Mouse (Mus musculus) neural tube, embryonic 14.5 days (tissue): ENCODE data around the gene Snx21. TPM values are rescaled to one million over a fixed set of nuclear protein-coding genes. Genes with fewer than 3 reads are reported as not detected.

Source experiments
- ATAC-seq: fragments of 200-750 bp; cut with Nextera tagmentation; 2 replicates; pipeline ENCODE4 v1.8.0; 2017; ENCODE audit warnings: low read depth, mild to moderate bottlenecking, moderate TSS enrichment, moderate library complexity
- H3K27ac ChIP-seq: fragments of 300-500 bp; sonication (generic); 2 replicates; pipeline ENCODE4 v1.5.1; 2014; ENCODE audit warnings: low read depth, mild to moderate bottlenecking, control low read depth, low read length, moderate library complexity, mixed read lengths
- H3K27me3 ChIP-seq: fragments of 300-500 bp; sonication (generic); 2 replicates; pipeline ENCODE4 v1.6.1; 2014; ENCODE audit warnings: low read length; ENCODE audit not compliant: control insufficient read depth, insufficient read depth
- H3K36me3 ChIP-seq: fragments of 300-500 bp; sonication (generic); 2 replicates; pipeline ENCODE4 v1.6.1; 2014; ENCODE audit warnings: low read length, mixed read lengths; ENCODE audit not compliant: control insufficient read depth, insufficient read depth
- H3K4me1 ChIP-seq: fragments of 300-500 bp; sonication (generic); 2 replicates; pipeline ENCODE4 v1.6.1; 2014; ENCODE audit warnings: low read length; ENCODE audit not compliant: control insufficient read depth, insufficient read depth
- H3K4me2 ChIP-seq: fragments of 300-500 bp; sonication (generic); 2 replicates; pipeline ENCODE4 v1.6.1; 2014; ENCODE audit warnings: mild to moderate bottlenecking, low read depth, low read length, control low read depth
- H3K4me3 ChIP-seq: fragments of 300-500 bp; sonication (generic); 2 replicates; pipeline ENCODE4 v1.5.1; 2014; ENCODE audit warnings: low read depth, low read length, control low read depth, mixed read lengths
- H3K9ac ChIP-seq: fragments of 300-500 bp; sonication (generic); replicated peaks from 2 replicates; pipeline ENCODE4 v1.6.1; 2014; ENCODE audit warnings: low read depth, mild to moderate bottlenecking, control low read depth, low read length, mixed read lengths
- H3K9me3 ChIP-seq: fragments of 300-500 bp; sonication (generic); 2 replicates; pipeline ENCODE4 v1.6.1; 2016; ENCODE audit warnings: low read length; ENCODE audit not compliant: control insufficient read depth
- WGBS: fragments of 180-500 bp; shearing (Covaris S2); extraction: QIAGEN DNeasy Blood & Tissue Kit; methylation state at CpG from one replicate; pipeline ENCODE4 v1.1.7; 2014; 5-methylcytosine and 5-hydroxymethylcytosine counted together
- polyA plus RNA-seq: library from polyadenylated mRNA; unstranded; fragments of >200 nt; fragmentation: Nextera tagmentation; extraction: Ambion mirVana; gene quantifications from 2 replicates; pipeline ENCODE4 v1.2.1, GENCODE M21; 2014

The Snx21 gene
- polyA plus RNA-seq, 1 experiment from 2014 or later: 41.1 TPM

DNA sequence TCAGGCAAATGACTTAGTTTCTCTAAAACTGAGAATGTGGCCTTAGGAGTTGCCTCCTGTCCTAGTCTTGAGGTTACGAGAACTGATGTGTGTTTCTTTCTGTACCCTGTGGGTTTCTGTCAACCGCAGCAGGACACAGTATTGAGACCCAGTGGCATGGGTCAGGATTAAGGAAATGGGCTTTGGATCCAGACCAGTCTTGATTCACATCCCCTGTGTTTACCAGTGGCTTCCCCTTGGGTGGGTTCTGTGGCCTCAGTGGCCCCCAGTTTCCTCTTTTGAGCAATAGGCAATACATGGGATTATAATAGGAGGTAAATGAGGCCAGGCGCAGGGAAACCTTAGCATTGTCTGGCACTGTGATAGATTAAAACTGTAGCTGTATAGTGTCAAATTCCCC is 1.4 kb downstream of the Snx21 start:
- H3K27me3 ChIP-seq: no peaks in the 10 kb centered on the region
- no peaks in the 10 kb centered on the region for H3K4me1 ChIP-seq
- WGBS: 90% methylated on average over 3 of the region's 3 CpGs
- peak overlapping the region; percentile 86 for H3K4me2 ChIP-seq
- no peaks in the 10 kb centered on the region for H3K9me3 ChIP-seq
- H3K27ac ChIP-seq: no peak overlapping the region
- ATAC-seq: no peak
- H3K9ac ChIP-seq: no peak overlapping the region; the same call in 1 of the 2 replicates
- peaks cover 4% of the 10 kb centered on the region; the same call in 1 of the 2 replicates for H3K36me3 ChIP-seq
- peak overlapping the region; percentile 65; the same call in 1 of the 2 replicates for H3K4me3 ChIP-seq

DNA sequence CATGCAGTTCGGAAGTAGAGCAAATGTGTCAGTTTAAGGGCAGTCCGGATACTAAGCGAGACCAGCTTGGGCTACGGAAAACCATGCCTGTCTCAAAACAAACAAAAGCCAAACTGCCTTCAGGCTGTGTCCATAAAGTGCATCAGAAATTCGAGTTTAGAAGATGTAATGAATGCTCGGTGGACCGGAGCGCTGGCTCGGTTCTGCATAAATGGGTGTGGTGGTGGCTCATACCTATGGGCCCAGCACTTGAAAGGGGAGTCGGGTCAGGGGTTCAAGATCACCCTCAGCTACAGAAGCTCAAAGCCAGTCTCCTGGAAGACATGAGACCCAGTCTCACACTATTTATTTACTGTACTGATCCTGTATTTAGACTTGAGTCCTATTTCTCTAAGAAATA is 2.2 kb downstream of the Snx21 start:
- no peak overlapping the region for H3K9ac ChIP-seq
- H3K27me3 ChIP-seq: no peaks in the 10 kb centered on the region
- ATAC-seq: no peak
- 85% methylated on average over 10 of the region's 10 CpGs for WGBS
- no peak overlapping the region for H3K4me3 ChIP-seq
- no peaks in the 10 kb centered on the region for H3K4me1 ChIP-seq
- H3K4me2 ChIP-seq: no peak overlapping the region
- no peak overlapping the region for H3K27ac ChIP-seq
- H3K9me3 ChIP-seq: no peaks in the 10 kb centered on the region
- H3K36me3 ChIP-seq: peaks cover 11% of the 10 kb centered on the region

GRCm38 (mm10) chr2:164788411-164788810 is 2.8 kb downstream of the Snx21 start:
- no peaks in the 10 kb centered on the region for H3K27me3 ChIP-seq
- no peak overlapping the region for H3K4me3 ChIP-seq
- H3K4me1 ChIP-seq: no peaks in the 10 kb centered on the region
- ATAC-seq: no peak
- H3K9ac ChIP-seq: no peak overlapping the region
- peaks cover 14% of the 10 kb centered on the region for H3K36me3 ChIP-seq
- no peaks in the 10 kb centered on the region for H3K9me3 ChIP-seq
- 81% methylated on average over 4 of the region's 4 CpGs for whole genome bisulfite sequencing
- H3K4me2 ChIP-seq: no peak overlapping the region
- no peak overlapping the region for H3K27ac ChIP-seq

DNA sequence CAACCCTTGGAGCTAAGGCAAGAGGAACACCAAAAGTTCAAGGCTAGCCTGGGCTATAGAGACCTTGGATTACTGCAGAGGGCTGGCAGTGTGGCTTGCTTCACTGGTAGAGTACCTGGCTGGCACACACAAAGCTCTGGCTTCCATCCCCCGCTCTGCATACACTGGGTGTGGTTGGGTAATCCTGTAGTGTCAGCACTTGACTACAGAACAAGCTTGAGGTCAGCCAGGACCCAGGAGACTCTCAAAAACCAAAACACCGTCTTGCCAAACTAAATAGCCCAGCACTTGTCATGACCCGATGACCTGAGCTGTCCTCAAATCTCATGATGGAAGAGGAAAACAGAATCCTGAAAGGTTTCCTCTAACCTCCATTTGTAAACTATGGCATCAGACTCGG is 4.8 kb downstream of the Snx21 start:
- H3K4me3 ChIP-seq: no peak overlapping the region

GRCm38 (mm10) chr2:164791841-164792261 is 6.2 kb downstream of the Snx21 start:
- Histone ChIP-seq H3K4me1 (no peaks in the 10 kb centered on the region), H3K4me2 (no peak overlapping the region), H3K36me3 (peaks cover 32% of the 10 kb centered on the region), H3K4me3 (no peak overlapping the region), H3K9me3 (no peaks in the 10 kb centered on the region), H3K27me3 (no peaks in the 10 kb centered on the region), H3K9ac (no peak overlapping the region), H3K27ac (no peak overlapping the region)
- no peak for ATAC-seq
- 88% methylated on average over 18 of the region's 18 CpGs for WGBS

More for the DNA sequence above, 4.8 kb downstream of the Snx21 start:
- H3K4me2 ChIP-seq: no peak overlapping the region
- no peaks in the 10 kb centered on the region for H3K4me1 ChIP-seq
- H3K36me3 ChIP-seq: peaks cover 26% of the 10 kb centered on the region
- H3K9me3 ChIP-seq: no peaks in the 10 kb centered on the region
- H3K9ac ChIP-seq: no peak overlapping the region
- no peak overlapping the region for H3K27ac ChIP-seq
- 89% methylated on average over 4 of the region's 4 CpGs for WGBS
- no peak for ATAC-seq
- no peaks in the 10 kb centered on the region for H3K27me3 ChIP-seq

DNA sequence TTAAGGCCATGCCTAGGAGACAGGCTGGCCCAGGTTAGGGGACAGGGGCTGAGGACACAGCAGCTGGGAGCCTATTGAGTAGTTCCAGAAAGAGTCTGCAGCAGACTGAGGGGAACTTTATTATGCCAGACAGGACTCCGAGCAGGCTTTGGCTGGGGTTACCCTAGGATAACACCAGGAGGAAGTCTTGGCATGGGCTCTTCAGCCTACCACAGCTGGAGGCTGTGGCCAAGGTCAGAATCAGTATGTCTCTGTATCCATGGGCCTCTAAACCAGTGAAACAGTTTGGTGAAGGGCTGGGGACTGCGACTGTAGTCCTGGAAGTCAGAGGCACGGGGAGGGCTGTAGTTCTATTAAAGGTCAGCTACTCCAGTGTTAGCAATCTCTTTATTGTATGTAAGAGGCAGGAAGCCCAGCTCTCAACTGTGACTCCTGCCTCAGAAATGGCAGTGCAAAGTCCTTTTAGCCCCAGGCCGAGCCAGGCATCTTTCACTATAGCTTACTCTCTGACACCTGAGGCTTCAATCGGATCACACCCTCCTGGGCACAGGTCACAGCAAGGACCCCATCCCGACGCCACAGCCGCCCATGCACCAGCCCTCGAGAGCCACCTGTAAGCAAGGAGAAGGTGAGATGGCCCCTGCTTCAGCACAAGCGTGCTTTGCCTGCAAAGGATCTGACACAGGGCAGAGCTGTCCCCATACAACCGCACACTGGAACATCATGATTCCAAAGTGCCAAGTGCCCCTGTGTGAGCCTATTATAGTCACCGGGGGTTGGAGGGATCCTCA is 7.0 kb downstream of the Snx21 start:
- no peak for ATAC-seq
- Histone ChIP-seq H3K4me1 (no peaks in the 10 kb centered on the region), H3K36me3 (peaks cover 36% of the 10 kb centered on the region), H3K4me2 (no peak overlapping the region), H3K9ac (no peak overlapping the region), H3K4me3 (no peak overlapping the region), H3K27me3 (no peaks in the 10 kb centered on the region), H3K9me3 (no peaks in the 10 kb centered on the region), H3K27ac (no peak overlapping the region)
- WGBS: 94% methylated on average over 12 of the region's 12 CpGs

GRCm38 (mm10) chr2:164793236-164793635 is 7.6 kb downstream of the Snx21 start:
- no peaks in the 10 kb centered on the region for H3K4me1 ChIP-seq
- H3K36me3 ChIP-seq: peaks cover 38% of the 10 kb centered on the region
- no peaks in the 10 kb centered on the region for H3K27me3 ChIP-seq
- no peak overlapping the region for H3K9ac ChIP-seq
- H3K27ac ChIP-seq: no peak overlapping the region
- no peaks in the 10 kb centered on the region for H3K9me3 ChIP-seq
- ATAC-seq: no peak
- H3K4me2 ChIP-seq: no peak overlapping the region
- WGBS: 82% methylated on average over 3 of the region's 3 CpGs
- no peak overlapping the region for H3K4me3 ChIP-seq

DNA sequence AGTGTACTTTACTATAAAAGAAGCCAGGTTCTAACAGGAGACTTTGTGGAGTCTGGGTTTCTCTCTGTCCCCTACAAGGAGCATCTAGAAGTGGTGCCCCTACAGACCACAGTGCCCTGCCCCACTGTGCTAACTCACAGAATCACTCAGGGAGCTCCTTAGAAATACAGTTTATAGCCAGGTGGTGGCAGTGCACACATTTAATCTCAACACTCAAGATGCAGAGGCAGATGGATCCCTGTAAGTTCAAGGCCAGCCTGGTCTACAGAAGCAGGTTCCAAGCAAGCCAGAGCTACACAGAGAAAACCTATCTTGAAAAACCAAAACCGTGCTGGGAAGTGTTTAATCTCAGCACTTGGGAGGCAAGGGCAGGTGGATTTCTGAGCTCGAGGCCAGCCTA is 8.1 kb downstream of the Snx21 start:
- Histone ChIP-seq H3K4me2 (no peak overlapping the region), H3K9ac (no peak overlapping the region), H3K4me1 (no peaks in the 10 kb centered on the region), H3K27ac (no peak overlapping the region), H3K4me3 (no peak overlapping the region), H3K36me3 (peaks cover 38% of the 10 kb centered on the region), H3K27me3 (no peaks in the 10 kb centered on the region), H3K9me3 (no peaks in the 10 kb centered on the region)
- 92% methylated on average over 2 of the region's 2 CpGs for WGBS
- ATAC-seq: no peak

GRCm38 (mm10) chr2:164794293-164794692 is 8.7 kb downstream of the Snx21 start:
- H3K27me3 ChIP-seq: no peaks in the 10 kb centered on the region
- 35% methylated on average over 5 of the region's 5 CpGs for WGBS
- no peak overlapping the region for H3K9ac ChIP-seq
- no peak overlapping the region for H3K4me2 ChIP-seq
- peaks cover 41% of the 10 kb centered on the region for H3K36me3 ChIP-seq
- no peaks in the 10 kb centered on the region for H3K4me1 ChIP-seq
- no peak overlapping the region for H3K27ac ChIP-seq
- H3K4me3 ChIP-seq: no peak overlapping the region
- no peaks in the 10 kb centered on the region for H3K9me3 ChIP-seq
- peak; percentile 50; the same call in 1 of the 2 replicates for ATAC-seq
